In genomic region chr9:120071251-120071650, GRCm38 (mm10) we compare ENCODE assay signal across 30 mouse cellular contexts. TPM values are rescaled to one million over a fixed set of nuclear protein-coding genes. Genes with fewer than 3 reads are reported as not detected.
"Had no signal": no experiment of that assay in that cellular context is flagged by ENCODE, and none has a peak within 500 bp of the region (broad histone marks: within the 10 kb centered on the region; RNA-seq: fewer than 3 reads in every experiment).

No protein-coding gene starts in this region.

- H3K27ac ChIP-seq: limb, embryonic 12.5 days; limb, embryonic 15.5 days; liver, embryonic 14.5 days; midbrain, embryonic 12.5 days; neural tube, embryonic 13.5 days; stomach, embryonic 15.5 days had no signal

- H3K36me3 ChIP-seq: limb, embryonic 12.5 days; limb, embryonic 15.5 days; midbrain, embryonic 12.5 days; neural tube, embryonic 13.5 days; stomach, embryonic 15.5 days had no signal

- DNase-seq: kidney, adult 2 months; kidney, postnatal 14 days; left cerebral cortex, postnatal 4 days; liver, postnatal 0 days; lung, embryonic 14.5 days; lung, postnatal 36 days; retina, postnatal 1 day; right cerebral cortex, postnatal 25 days; spleen, adult 18-20 months; thymus, postnatal 25 days had no signal

- H3K9me3 ChIP-seq: limb, embryonic 12.5 days; limb, embryonic 15.5 days; midbrain, embryonic 12.5 days; neural tube, embryonic 13.5 days; stomach, embryonic 15.5 days had no signal

- H3K4me1 ChIP-seq: limb, embryonic 12.5 days; midbrain, embryonic 12.5 days; neural tube, embryonic 13.5 days; stomach, embryonic 15.5 days had no signal

- ATAC-seq: liver, postnatal 0 days; lung, postnatal 0 days; midbrain, embryonic 16.5 days had no signal

- H3K27me3 ChIP-seq: limb, embryonic 12.5 days; limb, embryonic 15.5 days; midbrain, embryonic 12.5 days; neural tube, embryonic 13.5 days; stomach, embryonic 15.5 days had no signal

- H3K4me3 ChIP-seq: limb, embryonic 12.5 days; limb, embryonic 15.5 days; midbrain, embryonic 12.5 days; myocyte; neural tube, embryonic 13.5 days; stomach, embryonic 15.5 days had no signal

- H3K4me2 ChIP-seq: limb, embryonic 12.5 days; limb, embryonic 15.5 days; liver, embryonic 11.5 days; lung, embryonic 14.5 days; midbrain, embryonic 12.5 days; neural tube, embryonic 13.5 days; stomach, embryonic 15.5 days had no signal

- H3K9ac ChIP-seq: limb, embryonic 12.5 days; limb, embryonic 15.5 days; liver, embryonic 14.5 days; liver, postnatal 0 days; lung, embryonic 14.5 days; midbrain, embryonic 12.5 days; neural tube, embryonic 13.5 days; stomach, embryonic 15.5 days had no signal

RNA-seq across cellular contexts. Expression of gene Cx3cr1, which starts 1.6 kb away (rescaled TPM):
- polyA plus RNA-seq: myocyte had no signal

RNA-seq across cellular contexts. Expression of gene Ccr8, which starts 20.7 kb away (rescaled TPM):
- total RNA-seq: layer of hippocampus, adult 18-20 months; layer of hippocampus, postnatal 14 days; left cerebral cortex, adult 8-10 months; left cerebral cortex, postnatal 14 days; left cerebral cortex, postnatal 4 days; megakaryocyte progenitor cell, adult 5-6 weeks; megakaryocyte-erythroid progenitor cell, adult 5-6 weeks; monocyte, adult 5-6 weeks; neutrophil, adult 5-6 weeks had no signal
- polyA plus RNA-seq: kidney, embryonic 14.5 days; limb, embryonic 12.5 days; liver, embryonic 11.5 days; liver, embryonic 14.5 days; liver, postnatal 0 days; midbrain, embryonic 12.5 days; midbrain, embryonic 16.5 days; myocyte; neural tube, embryonic 13.5 days had no signal

RNA-seq across cellular contexts. Expression of gene Xirp1, which starts 47.9 kb away (rescaled TPM):
- total RNA-seq: megakaryocyte progenitor cell, adult 5-6 weeks; megakaryocyte-erythroid progenitor cell, adult 5-6 weeks; neutrophil, adult 5-6 weeks had no signal
- polyA plus RNA-seq: kidney, embryonic 14.5 days; liver, embryonic 14.5 days; midbrain, embryonic 12.5 days; midbrain, embryonic 16.5 days; thymus, postnatal 0 days had no signal
